Mouse (Mus musculus) megakaryocyte-erythroid progenitor cell, adult 5 weeks (primary cell): ENCODE measurements around the gene Mup7. TPM values are rescaled to one million over a fixed set of nuclear protein-coding genes. Genes with fewer than 3 reads are reported as not detected.

Experiments
- polyA plus RNA-seq: library from polyadenylated mRNA; stranded (reverse); fragments of >175 nt; gene quantifications from 2 replicates; pipeline ENCODE4 v1.2.3, GENCODE M21; 2012

The Mup7 gene
- polyA plus RNA-seq: not detected in 2 replicates

GRCm38 (mm10) chr4:60070375-60070774 lies at the start of gene Mup7:
Mup7 (minus strand) TSS chr4:60070475.

Other genes with a start within 250 kb of the Mup7 start
- 0.13 TPM in 1 of 2 replicates, not detected in the other for gene Slc46a2, start 155.4 kb downstream of the Mup7 start, polyA plus RNA-seq
- not detected in 2 replicates for gene Mup4, start 109.8 kb downstream of the Mup7 start, polyA plus RNA-seq
- gene Mup6, start 106.2 kb downstream of the Mup7 start, polyA plus RNA-seq: not detected in 2 replicates
- gene Mup2, start 83.8 kb upstream of the Mup7 start, polyA plus RNA-seq: not detected in 2 replicates
- gene Mup8, start 152.1 kb upstream of the Mup7 start, polyA plus RNA-seq: not detected in 2 replicates